Mouse (Mus musculus) layer of hippocampus, adult 9-10 months (tissue): ENCODE results near the gene Tbc1d8.
A peak's percentile ranks its signal among the peaks of the same experiment; 100 is the strongest.

Source experiments
- DNase-seq: peaks from one replicate; pipeline ENCODE4 v3.0.0; 2022; ENCODE audit warnings: low spot score

The Tbc1d8 gene

DNA sequence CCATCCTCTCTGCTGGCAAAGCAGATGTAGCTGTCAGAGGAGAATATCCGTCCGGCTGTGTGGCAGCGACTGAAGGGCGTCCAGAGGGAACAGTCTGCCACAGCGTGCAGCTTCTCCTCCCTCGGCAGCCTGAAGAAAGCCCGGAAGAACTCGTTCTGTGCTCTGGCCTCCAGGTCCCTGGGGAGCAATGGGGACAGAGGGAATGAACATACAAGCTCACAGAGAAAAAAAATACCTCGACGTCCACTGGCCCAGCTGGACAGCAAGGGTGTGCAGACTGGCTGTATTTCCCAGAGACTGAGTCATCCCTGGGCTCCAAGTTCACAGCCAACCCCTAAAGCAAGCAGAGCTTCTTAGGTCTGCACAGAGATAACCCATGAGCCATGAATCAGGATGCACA lies 84.5 kb downstream of the Tbc1d8 start:
- DNase-seq = no peak

- no peak for DNase-seq
Observed at GRCm38 (mm10) chr1:39393217-39393867, 85.2 kb downstream of the Tbc1d8 start.

- DNase-seq = peak; percentile 81
Observed at GRCm38 (mm10) chr1:39392189-39392588, 86.4 kb downstream of the Tbc1d8 start.

DNA sequence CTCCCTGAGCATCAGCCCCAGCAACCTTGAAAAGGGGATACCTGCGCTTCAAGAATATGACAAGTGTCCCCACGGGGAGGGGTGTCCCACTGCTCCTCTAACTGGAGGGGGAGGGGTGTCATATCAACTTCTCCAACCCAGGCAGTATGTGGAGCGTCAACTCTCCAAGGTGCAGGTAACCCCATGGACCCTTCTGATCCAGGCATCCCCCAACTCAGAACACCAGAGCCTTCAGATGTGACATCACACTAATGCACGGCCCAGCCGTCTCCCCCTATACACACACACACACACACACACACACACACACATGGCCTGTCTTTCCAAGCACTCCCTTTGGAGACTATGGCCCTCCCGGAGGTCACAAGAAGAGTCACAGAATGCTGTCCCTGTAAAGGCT lies 86.9 kb downstream of the Tbc1d8 start:
- DNase-seq = no peak

DNA sequence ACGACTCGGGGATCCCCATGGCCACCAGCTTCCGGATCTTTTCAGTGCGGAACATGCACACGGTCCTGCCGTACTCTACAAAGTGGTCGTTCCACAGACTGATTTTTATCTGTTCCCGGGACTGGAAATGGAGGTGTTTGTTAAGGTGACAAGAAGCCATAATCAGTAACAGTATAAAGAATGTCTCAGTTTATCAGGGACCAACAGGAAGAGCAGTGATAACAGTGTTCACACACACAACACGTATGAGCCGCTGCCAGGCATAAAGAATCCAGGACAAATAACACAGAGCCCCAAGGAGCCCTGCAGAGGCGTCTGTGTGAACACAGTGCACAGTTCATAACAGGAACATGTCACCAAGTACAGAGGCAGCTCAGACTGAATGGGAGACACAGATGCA lies 89.2 kb downstream of the Tbc1d8 start:
- no peak for DNase-seq

DNA sequence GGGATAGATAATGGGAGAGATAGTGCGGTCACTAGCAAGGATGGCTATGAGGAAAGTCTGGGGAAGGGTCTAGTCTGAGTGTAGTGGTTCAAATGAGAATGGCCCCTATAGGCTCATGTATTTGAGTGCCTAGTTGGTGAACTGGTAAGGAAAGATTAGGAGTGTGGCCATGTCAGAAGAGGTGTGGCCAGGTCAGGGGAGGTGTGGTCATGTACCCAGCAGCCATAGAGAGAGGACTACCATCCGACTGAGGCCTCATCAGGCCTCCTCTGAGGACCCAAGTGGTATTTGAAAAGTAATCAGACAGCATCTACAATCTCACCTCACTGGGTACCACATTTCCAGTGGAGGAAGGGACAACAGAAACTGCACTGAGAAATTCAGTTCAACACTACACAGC lies 90.4 kb downstream of the Tbc1d8 start:
- DNase-seq = no peak

GRCm38 (mm10) chr1:39387497-39387896 lies 91.1 kb downstream of the Tbc1d8 start:
- DNase-seq = no peak

GRCm38 (mm10) chr1:39386456-39386855 lies 92.1 kb downstream of the Tbc1d8 start:
- no peak for DNase-seq

DNA sequence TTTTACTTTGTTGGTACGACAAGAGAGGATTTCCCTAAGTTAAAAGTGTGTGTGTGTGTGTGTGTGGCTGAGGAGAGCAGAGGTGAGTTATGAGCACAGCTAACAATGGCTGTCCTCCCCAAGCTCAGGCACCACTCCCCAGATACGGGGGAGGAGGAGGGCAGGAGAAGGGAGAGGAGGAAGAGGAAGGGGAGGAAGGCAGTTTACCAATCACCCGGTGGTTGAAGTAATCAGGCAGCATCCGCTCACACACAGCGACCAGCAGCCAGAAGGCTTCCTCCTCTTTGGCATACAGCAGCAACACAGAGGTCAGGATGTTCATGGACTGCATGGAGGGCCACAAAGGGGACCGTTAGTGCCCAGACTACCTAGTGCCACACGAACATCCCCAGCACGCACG lies 93.6 kb downstream of the Tbc1d8 start:
- no peak for DNase-seq

DNA sequence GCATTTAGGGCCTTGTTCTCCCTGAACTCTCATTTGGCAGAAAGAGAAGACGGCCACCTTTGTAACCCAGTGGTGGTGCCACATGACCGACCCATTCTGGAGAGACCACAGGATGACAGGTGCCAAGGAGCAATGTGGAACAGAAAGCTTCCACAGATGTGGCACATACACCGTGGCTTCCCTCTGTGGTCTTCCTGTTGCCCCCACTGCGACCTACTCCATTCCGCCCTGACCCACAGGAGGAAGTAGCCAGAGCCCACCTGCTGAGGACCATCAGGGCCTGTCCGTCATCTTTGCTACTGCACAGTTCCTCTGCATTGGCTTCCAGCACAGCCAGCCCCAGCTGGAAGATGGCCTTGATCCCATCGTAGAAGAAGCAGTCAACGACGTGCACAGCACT lies 97.5 kb downstream of the Tbc1d8 start:
- DNase-seq = no peak

- DNase-seq = no peak
Observed at GRCm38 (mm10) chr1:39379021-39379420, 99.5 kb downstream of the Tbc1d8 start.

GRCm38 (mm10) chr1:39378540-39378939 lies 100.0 kb downstream of the Tbc1d8 start:
- no peak for DNase-seq

GRCm38 (mm10) chr1:39376726-39377240 lies 101.8 kb downstream of the Tbc1d8 start:
- DNase-seq = no peak

DNA sequence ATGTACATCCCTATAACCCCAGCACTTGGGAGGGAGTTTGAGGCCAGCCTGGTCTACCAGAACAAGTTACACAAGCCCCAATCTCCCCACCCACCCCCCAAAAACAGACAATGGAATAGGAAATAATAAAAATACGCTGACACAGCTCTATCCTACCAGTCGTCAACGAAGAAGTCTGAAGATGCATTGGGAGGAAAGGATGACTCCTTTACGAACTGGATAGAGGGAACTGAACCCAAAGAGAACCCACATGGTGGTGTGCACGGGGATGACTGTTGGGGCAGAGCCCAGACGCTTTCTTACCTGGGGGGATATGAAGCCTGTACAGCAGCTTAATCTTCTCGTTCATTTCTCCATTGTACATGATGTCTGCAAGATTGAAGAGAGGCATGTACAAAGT lies 102.4 kb downstream of the Tbc1d8 start:
- no peak for DNase-seq

DNA sequence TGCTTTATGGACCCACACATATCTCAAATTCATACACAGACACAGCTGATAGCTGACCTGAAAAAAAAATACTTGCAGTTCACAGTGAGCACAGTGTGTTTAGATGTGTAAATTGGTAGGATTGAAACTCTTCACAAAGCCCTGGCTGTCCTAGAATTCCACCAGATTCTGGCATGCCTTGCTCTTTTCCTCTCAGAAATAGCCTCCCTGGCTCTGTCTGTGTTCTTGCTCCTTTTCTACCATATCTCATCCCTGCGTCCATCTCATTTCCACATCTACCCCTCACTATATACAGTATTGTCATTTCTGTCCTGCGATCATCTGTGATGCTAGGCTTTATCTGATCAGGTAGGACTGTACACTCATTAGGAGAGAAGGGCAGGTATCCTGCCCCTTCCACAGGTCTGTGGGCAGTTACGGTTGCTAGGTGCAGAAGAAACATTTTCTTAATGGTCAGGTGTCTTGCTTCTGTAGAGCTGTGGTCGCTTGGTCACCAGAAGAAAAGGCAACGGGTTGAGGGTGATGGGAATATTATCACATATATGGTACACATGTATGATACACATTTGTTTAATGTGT lies 104.2 kb downstream of the Tbc1d8 start:
- DNase-seq = no peak

- DNase-seq = no peak
Observed at GRCm38 (mm10) chr1:39373378-39373777, 105.2 kb downstream of the Tbc1d8 start.

DNA sequence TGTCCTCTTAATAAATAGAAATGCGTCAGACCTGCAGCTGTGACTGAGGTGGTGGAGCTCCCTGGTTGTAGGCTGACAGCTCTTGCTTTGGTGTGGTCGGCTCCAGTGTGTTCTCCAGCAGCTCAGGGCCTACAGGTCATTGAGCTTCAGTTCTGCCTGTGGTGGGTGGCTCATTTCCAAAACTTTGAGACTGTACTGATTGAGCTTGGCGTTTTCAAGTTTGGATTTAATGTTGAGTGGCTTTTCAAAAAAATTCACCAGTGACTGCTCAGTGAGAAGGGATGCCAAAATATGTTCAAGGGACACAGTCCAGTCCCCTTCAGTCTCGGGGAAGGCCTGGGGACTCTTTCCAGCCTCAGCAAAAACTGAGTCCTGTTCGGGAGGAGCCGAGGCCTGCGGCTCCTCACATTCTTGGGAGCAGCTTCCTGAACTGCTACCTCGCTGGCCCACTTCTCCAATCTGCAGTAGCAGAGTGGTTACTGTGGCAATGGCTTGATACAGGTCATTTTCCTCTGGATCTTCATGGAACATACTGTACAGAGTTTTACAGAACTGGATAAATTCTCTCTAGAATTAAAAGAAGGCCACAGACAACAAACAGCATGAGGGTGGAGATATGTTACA lies 106.2 kb downstream of the Tbc1d8 start:
- DNase-seq = no peak

DNA sequence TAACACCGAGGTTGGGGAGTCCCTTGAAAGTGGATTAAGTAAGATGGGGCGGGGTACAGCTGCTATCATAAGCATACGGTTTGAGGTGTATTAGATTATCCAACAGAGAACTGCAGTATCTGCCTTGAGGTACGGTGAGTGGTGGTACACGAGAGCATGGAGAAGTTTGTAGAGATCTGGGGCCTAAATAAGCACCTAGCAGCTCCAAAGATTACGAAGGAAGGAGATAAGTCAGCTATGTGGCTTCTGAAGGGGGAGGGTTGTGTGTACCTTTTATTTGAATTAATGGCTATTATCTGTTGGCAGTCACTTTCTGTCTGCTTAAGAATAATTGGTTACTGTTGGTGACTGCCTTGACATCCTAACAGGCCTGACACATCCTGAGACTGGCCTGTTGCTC lies 108.1 kb downstream of the Tbc1d8 start:
- DNase-seq = no peak

DNA sequence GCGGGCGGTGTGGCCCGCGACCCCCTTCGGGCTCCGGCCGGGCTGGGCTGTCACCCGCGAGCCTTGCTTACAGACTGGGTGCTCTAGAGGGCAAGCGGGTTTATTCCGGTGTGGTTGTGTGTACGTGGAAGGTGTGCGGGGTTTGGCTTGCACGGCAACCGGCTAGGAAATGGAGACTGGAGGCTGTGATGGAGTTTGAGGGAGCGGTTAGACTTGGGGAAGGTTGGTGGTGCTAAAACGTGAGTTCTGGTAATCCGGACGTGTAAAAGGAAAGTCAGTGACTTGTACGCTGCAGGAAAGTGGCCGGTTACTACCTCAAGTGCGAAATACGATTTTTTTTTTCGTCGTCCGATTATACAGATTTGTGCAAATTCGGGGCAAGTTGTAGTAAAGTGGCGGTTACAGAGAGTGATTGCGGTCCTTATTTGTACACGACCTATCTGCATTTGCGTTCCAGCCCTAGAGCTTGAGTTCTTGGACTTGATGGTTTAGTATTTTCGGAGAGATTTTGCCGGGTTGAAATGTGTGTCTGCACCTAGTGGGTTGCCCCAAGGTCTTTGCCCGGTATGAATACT lies 110.2 kb downstream of the Tbc1d8 start:
- no peak for DNase-seq

GRCm38 (mm10) chr1:39367601-39368266 lies 110.8 kb downstream of the Tbc1d8 start, which contains the start of gene Rpl31:
Gene Rpl31 (plus strand): TSS chr1:39367842.
- peak; percentile 94 for DNase-seq

- DNase-seq = no peak
Observed at GRCm38 (mm10) chr1:39367045-39367444, 111.5 kb downstream of the Tbc1d8 start.

DNA sequence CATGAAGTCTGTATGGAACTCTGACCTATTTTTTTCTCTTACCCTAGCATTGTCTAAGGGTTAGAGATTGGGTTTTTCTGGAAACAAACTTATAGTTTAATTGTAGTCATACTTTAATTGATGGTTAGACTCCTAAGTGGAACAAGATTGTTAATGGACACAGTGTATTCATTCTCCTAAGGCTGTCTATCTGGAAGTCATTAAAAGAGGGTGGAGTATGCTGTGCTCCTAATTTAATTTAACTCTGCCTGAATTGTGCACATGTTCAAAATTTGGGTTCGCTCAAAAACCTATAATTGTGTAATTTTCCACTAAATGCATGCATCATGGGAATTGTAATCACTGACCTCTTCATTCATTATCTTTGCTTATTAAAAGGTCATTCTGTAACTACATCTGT lies 113.0 kb downstream of the Tbc1d8 start:
- DNase-seq = no peak

GRCm38 (mm10) chr1:39362515-39362893 lies 116.1 kb downstream of the Tbc1d8 start:
- DNase-seq = no peak
